Comparison of ENCODE assay signal across 10 mouse cellular contexts in genomic region chr2:167574814-167575213, GRCm38 (mm10). TPM values are rescaled to one million over a fixed set of nuclear protein-coding genes. Genes with fewer than 3 reads are reported as not detected.
DNase-seq lines count a peak whose midpoint lies in the region; ATAC-seq lines count a peak whose summit lies in the region.
"Had no signal": no experiment of that assay in that cellular context is flagged by ENCODE, and none has a peak within 500 bp of the region (broad histone marks: within the 10 kb centered on the region; RNA-seq: fewer than 3 reads in every experiment).

No protein-coding gene starts in this region.

- H3K36me3 ChIP-seq in limb, embryonic 10.5 days = no peaks in the 10 kb centered on the region
- H3K36me3 ChIP-seq in hindbrain, embryonic 13.5 days = no peaks in the 10 kb centered on the region
- H3K36me3 ChIP-seq: embryonic facial prominence, embryonic 13.5 days had no signal

- peak overlapping the region; percentile 37 for H3K27ac ChIP-seq in limb, embryonic 10.5 days
- no peak overlapping the region for H3K27ac ChIP-seq in hindbrain, embryonic 13.5 days
- H3K27ac ChIP-seq: embryonic facial prominence, embryonic 13.5 days; macrophage had no signal

- no peak overlapping the region for H3K4me3 ChIP-seq in limb, embryonic 10.5 days
- no peak overlapping the region for H3K4me3 ChIP-seq in hindbrain, embryonic 13.5 days
- H3K4me3 ChIP-seq: embryonic facial prominence, embryonic 13.5 days had no signal

- ATAC-seq in hindbrain, embryonic 13.5 days (ENCODE audit: low FRiP score) = no peak

- no peak overlapping the region for H3K9ac ChIP-seq in hindbrain, embryonic 13.5 days
- H3K9ac ChIP-seq: embryonic facial prominence, embryonic 13.5 days had no signal

- peaks cover 42% of the 10 kb centered on the region for H3K4me1 ChIP-seq in limb, embryonic 10.5 days
- H3K4me1 ChIP-seq in hindbrain, embryonic 13.5 days (replicated peaks) = no peaks in the 10 kb centered on the region; the same call in 1 of the 2 replicates

- H3K27me3 ChIP-seq in limb, embryonic 10.5 days (ENCODE audit: low read depth, poor library complexity, severe bottlenecking) = no peaks in the 10 kb centered on the region
- H3K27me3 ChIP-seq in hindbrain, embryonic 13.5 days = 0 out of 2 replicates have a peak, but pooled peaks cover 4% of the 10 kb centered on the region
- H3K27me3 ChIP-seq: embryonic facial prominence, embryonic 13.5 days had no signal

- 72% methylated on average over 9 of the region's 9 CpGs for WGBS in limb, embryonic 10.5 days
- WGBS in hindbrain, embryonic 13.5 days = 75% methylated on average over 9 of the region's 9 CpGs

- H3K9me3 ChIP-seq in limb, embryonic 10.5 days (replicated peaks) = no peaks in the 10 kb centered on the region
- no peaks in the 10 kb centered on the region for H3K9me3 ChIP-seq in hindbrain, embryonic 13.5 days
- H3K9me3 ChIP-seq: embryonic facial prominence, embryonic 13.5 days had no signal

- DNase-seq in 416B (ENCODE audit: low read depth) (peak; percentile 72), NIH3T3 (ENCODE audit: low read depth) (peak; percentile 99)
- peak; percentile 72 to 87 for DNase-seq in gastrocnemius, adult 8-10 months (ENCODE audit: low spot score in 2 of 2)
- DNase-seq in limb, embryonic 10.5 days (ENCODE audit: low spot score) = no peak
- DNase-seq in testis, postnatal 14 days (ENCODE audit: low spot score) = no peak
- DNase-seq in frontal cortex, postnatal 25 days (ENCODE audit: low spot score in 2 of 2) = no peak
- DNase-seq in kidney, adult 18-20 months = no peak

- H3K4me2 ChIP-seq in hindbrain, embryonic 13.5 days = no peak overlapping the region
- H3K4me2 ChIP-seq: embryonic facial prominence, embryonic 13.5 days had no signal

RNA-seq across cellular contexts. Expression of gene Snai1, which starts 36.8 kb away (rescaled TPM):
- total RNA-seq in gastrocnemius, adult 8-10 months (2022) = under 1 TPM; 0.24 to 0.94 (median 0.65) TPM
- polyA plus RNA-seq in limb, embryonic 10.5 days (2016; fragmentation: Nextera tagmentation; extraction: Ambion mirVana) = 94.9 and 118 TPM in 2 replicates
- 7.5 and 7.9 TPM in 2 replicates for polyA plus RNA-seq in hindbrain, embryonic 13.5 days (2015; fragmentation: Nextera tagmentation; extraction: Ambion mirVana)
- polyA plus RNA-seq: macrophage had no signal

RNA-seq across cellular contexts. Expression of gene Ube2v1, which starts 57.1 kb away (rescaled TPM):
- 100 to 1,000 TPM; 163 to 176 (median 172) TPM for total RNA-seq in gastrocnemius, adult 8-10 months (2022)
- polyA plus RNA-seq in limb, embryonic 10.5 days (2016; fragmentation: Nextera tagmentation; extraction: Ambion mirVana) = 375 and 404 TPM in 2 replicates
- 310 and 311 TPM in 2 replicates for polyA plus RNA-seq in hindbrain, embryonic 13.5 days (2015; fragmentation: Nextera tagmentation; extraction: Ambion mirVana)

Comparison
In these comparisons a context has a peak if more than half of its experiments do, and no peak if none do; other contexts are left out.
1. DNase-seq: peak in 416B (single experiment), NIH3T3 (single experiment) and gastrocnemius, adult 8-10 months (2 of 2); none in limb, embryonic 10.5 days (single experiment), testis, postnatal 14 days (single experiment), frontal cortex, postnatal 25 days (0 of 2) and kidney, adult 18-20 months (single experiment).
2. RNA of gene Snai1, which starts 36.8 kb away (polyA plus RNA-seq): 94.9 to 118 TPM in limb, embryonic 10.5 days; 7.5 to 7.9 TPM in hindbrain, embryonic 13.5 days; every median in the first group is over 10 times any median in the second.